Mouse (Mus musculus): ENCODE measurements at regions not wholly inside any gene's neighbourhood (a gene's known extent, or its start where the extent isn't known, plus 50 kb on each side); places are given as distances from the start of the nearest gene placed in this dataset.

DNA sequence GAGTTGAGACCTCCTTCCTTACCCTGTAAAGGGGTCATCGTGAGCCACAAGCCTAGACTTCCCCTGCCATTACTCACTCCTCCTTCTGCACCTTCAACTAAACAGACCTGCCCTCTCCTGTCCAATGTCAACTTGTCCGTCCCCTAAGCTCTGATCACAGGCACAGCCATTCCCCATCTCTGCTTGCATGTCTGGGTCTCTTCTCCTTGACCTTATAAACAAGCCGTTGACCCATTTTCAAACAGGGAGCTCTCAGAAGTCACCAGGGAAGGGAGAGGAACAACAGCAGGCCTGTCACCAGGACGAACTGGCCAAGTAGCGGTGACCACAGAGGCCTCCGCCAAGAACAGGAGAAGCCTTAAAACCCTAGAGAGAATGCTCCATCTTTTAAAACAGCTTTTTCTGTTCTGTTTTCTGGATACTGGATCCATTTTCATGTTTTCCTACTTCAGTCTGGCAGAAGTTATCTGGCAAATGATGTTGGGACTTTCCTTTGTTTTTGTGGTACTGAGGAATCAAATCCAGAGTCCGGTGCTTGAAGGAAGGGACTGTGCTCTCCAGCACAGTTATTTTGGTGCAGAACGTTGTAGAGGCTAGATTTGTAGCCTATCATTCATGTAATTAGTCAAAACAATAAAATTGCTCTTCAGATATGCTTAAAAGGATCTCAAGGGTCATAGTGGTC, 302.2 kb upstream of the Hnrnpa3 start:
- TF ChIP-seq CTCF (IDR thresholded peaks at IDR 0.05; ENCODE audit: low read depth, low read length) (no peak), GATA1 (IDR thresholded peaks at IDR 0.05; ENCODE audit: borderline replicate concordance, low read length) (no peak), TAL1 (conservative IDR thresholded peaks at IDR 0.05; ENCODE audit: low read depth, low read length) (no peak)

Measured in G1E (cell line).